Mouse (Mus musculus) brown adipose tissue, adult 24 weeks (tissue): Measurements from ENCODE around the gene Hs6st3. TPM values are rescaled to one million over a fixed set of nuclear protein-coding genes. Genes with fewer than 3 reads are reported as not detected.

Experiments used
- H3K27ac ChIP-seq: fragments of 200-500 bp; replicated peaks from 2 replicates; pipeline ENCODE4 v1.5.1; 2012; ENCODE audit warnings: low read depth, mild to moderate bottlenecking, low read length
- H3K4me1 ChIP-seq: fragments of 200-500 bp; 2 replicates; pipeline ENCODE4 v1.6.1; 2012; ENCODE audit warnings: low read length, mixed read lengths; ENCODE audit not compliant: control insufficient read depth, insufficient read depth, insufficient read length
- H3K4me3 ChIP-seq: fragments of 200-500 bp; 2 replicates; pipeline ENCODE4 v1.5.1; 2012; ENCODE audit warnings: low read depth, mild to moderate bottlenecking, low read length, moderate library complexity; ENCODE audit not compliant: insufficient read depth
- polyA plus RNA-seq: library from polyadenylated mRNA; stranded (reverse); fragments of >200 nt; gene quantifications from 2 replicates; pipeline ENCODE4 v1.2.4, GENCODE M21; 2012; ENCODE audit not compliant: missing spikeins, insufficient read depth, insufficient read length

Gene Hs6st3
- polyA plus RNA-seq, 1 experiment, result not detected

DNA sequence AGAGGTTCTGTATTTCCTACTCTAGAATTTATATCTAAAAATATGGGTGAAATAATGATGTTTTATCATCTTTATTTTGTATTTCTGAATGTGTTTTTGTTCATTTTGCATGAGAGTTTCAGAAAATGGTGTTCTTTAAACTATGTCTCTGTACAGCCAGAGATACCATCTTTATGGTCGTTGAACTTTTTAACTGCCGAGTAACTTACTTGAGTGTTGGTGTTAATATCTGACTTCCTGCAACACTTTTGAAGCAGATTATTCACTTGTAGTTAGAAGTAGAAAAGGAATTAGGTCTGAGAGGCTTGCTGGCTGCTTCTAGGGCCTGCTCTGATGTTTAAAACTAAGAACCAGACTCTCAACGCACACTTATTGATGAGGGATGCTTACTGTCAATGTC, 576.6 kb downstream of the Hs6st3 start:
- H3K27ac ChIP-seq, result no peak overlapping the region
- H3K4me1 ChIP-seq, result no peaks in the 10 kb centered on the region
- no peak overlapping the region for H3K4me3 ChIP-seq

DNA sequence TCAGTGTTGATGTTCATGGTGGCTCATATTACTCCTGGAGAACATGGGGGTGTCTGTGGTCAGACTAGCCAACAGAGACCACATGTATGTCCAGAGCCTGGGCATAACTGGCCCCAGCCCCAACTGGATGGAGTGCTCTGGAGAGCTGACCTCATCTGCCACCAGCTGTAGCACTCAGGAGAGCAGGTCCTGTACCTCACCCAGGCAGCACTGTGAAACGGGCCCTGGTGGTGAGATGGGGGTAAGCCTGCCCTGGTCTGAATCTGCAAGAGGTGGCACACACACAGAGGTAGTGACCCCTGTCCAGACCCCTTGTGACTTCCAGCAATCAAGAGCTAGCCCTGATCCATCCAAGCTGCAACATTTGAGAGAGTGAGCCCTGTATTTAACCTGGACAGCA, 579.2 kb downstream of the Hs6st3 start:
- no peaks in the 10 kb centered on the region for H3K4me1 ChIP-seq
- H3K4me3 ChIP-seq, result no peak overlapping the region
- no peak overlapping the region for H3K27ac ChIP-seq

DNA sequence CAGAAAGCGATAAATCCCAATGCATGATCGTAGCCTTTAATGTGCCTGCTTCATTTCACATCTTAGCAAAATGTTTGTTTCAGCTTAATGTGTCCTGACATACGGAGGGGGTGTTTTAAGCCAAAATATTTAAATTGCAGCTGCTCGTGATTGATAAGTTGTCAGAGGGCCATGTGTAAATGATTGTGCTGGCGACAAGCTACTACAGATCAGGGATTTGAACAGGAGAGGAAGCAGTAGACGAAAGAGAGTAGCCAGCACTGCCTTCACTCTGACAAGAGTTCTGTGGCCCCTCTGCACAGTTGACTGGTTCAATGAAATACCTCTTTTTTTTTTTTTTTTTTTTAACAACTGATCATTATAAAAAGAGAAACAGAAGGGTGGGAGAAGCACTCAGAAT, 587.0 kb downstream of the Hs6st3 start:
- Histone ChIP-seq H3K4me3 (no peak overlapping the region), H3K4me1 (no peaks in the 10 kb centered on the region), H3K27ac (no peak overlapping the region)

DNA sequence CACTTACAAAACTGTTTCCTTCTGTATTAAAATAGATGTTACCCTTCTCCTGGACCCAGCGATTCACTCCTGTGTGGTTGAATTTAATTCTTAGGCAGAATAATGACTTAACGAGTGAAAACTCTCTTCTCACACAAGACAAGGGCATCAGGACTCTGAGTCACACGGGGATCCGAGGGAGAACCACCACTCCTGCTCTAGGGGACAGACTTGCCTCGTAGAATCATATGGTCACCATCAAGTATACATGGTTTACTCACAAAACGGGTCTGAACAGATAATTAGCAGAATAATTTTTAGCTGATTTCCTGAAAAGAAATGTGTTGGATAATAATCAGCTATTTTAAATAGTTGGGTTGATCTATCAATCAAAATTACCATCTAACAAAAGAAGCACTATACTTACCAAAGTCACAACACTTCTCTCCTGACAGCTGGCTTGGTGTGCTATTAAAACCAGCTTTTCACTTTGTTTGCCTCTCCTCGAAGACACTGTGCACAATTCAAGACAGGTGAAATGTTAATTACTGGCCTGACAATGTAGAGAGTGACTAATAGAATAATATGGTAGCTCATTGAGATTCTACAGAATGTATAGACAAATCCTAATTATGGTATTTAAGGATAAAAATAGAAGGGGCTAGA, 593.4 kb downstream of the Hs6st3 start:
- H3K4me3 ChIP-seq, result no peak overlapping the region
- no peak overlapping the region for H3K27ac ChIP-seq
- no peaks in the 10 kb centered on the region for H3K4me1 ChIP-seq

DNA sequence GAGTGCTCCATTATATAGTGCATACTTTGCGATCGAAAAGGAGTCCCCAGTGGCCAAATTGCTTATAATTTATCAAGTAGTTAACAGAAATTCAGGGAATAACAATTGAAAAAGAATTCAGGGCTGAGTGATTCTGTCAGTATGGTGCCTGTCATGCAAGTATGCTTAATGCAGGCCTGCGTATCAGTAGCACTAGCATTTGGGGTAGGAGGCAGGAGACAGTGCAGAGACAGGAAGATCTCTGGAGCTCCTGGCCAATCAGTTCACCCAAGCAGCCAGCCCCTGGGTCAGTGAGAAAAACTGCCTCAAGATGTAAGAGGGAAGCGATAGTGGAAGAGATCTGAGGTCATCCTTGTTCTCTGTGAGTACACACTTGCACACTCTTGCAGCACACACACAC, 594.1 kb downstream of the Hs6st3 start:
- H3K4me3 ChIP-seq, result no peak overlapping the region
- no peak overlapping the region for H3K27ac ChIP-seq
- no peaks in the 10 kb centered on the region for H3K4me1 ChIP-seq

DNA sequence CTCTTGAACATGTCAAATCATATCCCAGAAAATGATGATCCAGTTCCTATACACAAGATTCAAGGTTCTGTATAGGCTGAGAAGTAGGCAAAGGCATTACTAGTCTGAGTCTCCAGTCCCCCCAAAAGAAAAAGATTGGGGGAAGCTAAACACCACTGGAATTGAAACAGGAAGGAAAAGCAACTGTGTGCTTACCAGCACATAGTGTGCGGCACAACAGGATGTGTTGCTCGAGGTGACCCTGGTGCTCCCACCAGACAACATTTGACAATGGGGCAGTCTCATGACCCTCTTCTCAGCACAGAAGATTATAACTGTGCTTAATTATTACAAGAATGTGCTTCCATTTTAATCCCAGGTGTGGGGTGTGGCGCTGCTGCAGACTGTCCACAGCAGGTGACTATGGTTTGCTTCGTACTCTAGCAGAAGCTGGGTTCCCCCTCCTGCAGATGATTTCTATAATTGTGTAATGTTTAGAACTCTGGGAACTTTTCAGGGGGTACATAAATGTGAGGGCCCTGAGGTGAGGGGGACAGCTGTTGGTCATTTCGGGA, 599.3 kb downstream of the Hs6st3 start:
- Histone ChIP-seq H3K4me3 (no peak overlapping the region), H3K4me1 (no peaks in the 10 kb centered on the region), H3K27ac (no peak overlapping the region)

DNA sequence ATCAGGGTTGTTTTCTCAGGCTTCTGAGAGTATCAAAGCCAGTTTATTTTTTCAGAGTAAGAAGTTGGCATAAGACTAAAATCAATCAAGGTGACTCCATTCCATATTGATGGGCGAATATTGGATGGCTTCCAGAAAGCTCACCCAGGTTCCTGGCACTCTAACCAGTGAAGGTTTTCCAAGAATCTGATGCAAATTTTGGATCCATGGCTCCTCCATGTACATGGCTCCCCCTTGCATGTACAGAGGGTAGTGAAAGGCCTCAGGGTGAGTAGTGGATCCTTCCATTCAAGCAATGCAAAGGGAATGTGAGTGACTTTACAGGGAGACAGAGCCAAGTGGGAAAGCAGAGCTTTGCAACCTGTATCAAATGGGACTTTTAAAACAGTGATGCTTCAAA, 603.6 kb downstream of the Hs6st3 start:
- Histone ChIP-seq H3K4me1 (no peaks in the 10 kb centered on the region), H3K27ac (no peak overlapping the region), H3K4me3 (no peak overlapping the region)

DNA sequence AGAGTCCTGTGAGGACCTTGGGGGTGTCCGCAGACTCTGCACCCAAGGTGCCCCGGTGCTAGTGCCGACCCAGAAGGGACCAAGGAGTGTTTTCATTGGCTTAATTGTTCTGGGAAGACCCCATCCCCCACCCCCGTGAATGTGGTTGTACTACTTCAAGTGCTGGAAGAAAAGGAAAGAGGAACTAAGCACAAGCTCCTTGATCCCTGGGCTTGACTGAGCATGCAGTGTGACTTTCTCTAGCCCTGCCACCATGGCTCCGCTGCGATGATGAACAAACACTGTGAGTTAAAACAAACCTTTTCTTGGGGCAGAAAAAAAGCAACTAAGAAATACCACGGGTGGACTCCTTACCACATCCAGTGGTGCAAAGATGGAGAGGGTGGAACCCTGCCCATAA, 623.2 kb downstream of the Hs6st3 start:
- H3K27ac ChIP-seq, result no peak overlapping the region
- no peak overlapping the region for H3K4me3 ChIP-seq
- no peaks in the 10 kb centered on the region for H3K4me1 ChIP-seq

DNA sequence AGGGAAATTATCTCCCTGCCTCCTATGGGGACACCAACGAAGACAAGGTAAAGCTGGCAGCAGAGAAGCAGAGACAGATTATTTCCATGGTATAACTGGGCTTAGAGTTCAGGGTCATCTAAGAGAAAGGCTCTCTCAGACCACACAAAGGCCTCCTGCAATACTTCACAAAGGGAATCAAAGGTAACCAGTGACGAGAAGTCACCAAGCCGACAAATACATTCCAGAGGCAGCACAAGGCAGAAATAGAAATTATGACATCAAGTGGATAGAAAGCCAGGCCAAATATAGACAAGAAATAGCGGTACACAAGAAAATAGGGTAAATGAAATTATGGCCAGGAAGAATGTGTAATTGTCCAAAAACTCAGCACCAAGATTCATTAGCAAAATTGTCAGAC, 633.9 kb downstream of the Hs6st3 start:
- Histone ChIP-seq H3K4me1 (no peaks in the 10 kb centered on the region), H3K27ac (no peak overlapping the region), H3K4me3 (no peak overlapping the region)

DNA sequence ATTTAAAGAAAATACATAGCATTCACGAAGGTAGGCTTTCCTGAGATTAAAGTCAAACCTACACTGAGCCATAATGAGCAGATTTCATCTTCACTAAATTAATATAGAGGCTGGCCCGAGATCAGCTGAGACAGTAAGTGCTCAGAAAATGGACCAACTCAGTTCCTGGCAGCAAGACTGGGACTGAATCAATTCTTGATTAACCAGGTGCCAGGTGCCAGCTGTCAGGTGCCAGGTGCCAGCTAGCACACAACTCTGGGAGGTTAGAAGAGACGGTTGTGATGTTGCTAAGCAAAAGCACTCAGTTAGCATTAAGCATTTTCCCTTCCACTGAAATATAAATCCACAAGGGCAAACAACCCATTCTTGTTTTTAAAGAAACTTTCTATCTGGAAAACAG, 638.1 kb downstream of the Hs6st3 start:
- no peaks in the 10 kb centered on the region for H3K4me1 ChIP-seq
- H3K4me3 ChIP-seq, result no peak overlapping the region
- H3K27ac ChIP-seq, result no peak overlapping the region

DNA sequence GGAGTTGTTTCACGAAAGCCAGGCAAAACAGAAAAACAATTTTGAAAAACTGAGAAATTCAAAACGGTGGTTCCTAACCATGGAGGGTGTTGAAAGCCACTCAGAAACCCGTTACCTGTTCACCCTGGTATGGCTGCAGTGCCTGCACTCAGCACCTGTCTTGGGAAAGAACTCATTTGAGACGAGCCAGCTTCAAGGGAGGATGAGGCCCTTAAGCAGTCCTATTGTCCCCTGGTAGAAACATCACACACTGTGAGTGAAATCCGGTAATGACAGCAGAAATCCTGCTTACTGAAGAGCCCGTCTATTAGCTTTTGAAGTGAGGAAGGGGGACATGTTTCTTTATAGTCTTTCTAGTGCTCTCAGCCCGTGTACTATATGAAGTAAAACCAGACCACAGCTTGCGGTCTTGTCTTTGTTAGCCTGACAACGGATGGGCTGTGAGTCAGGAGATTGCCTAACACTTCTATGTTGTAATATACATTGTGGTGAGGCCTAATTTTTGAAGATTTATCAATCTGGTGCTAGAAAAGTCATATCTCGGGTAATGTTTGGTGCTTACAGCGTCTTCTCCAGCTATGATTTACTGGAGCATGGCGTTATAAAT, 641.9 kb downstream of the Hs6st3 start:
- Histone ChIP-seq H3K4me1 (no peaks in the 10 kb centered on the region), H3K27ac (no peak overlapping the region), H3K4me3 (no peak overlapping the region)

DNA sequence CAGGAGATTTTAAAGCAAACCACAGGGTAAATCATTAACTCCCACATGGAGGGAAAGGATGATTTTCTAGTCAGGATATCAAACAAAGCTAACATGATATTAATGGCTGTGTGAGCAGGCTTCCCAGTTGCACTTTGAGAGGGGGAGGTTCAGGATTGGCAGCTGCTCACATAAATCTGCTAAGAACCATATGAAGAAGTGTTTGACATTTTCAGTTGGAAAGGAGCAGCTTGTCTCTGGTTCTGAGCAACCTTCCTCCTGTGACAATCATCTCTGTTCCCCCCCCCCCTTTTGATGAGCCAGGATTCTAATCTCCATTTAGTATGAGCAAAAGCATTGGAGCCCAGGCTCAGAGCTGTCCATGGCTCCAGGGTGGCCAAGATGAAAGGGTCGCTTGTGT, 643.0 kb downstream of the Hs6st3 start:
- H3K4me3 ChIP-seq, result no peak overlapping the region
- H3K27ac ChIP-seq, result no peak overlapping the region
- H3K4me1 ChIP-seq, result no peaks in the 10 kb centered on the region

DNA sequence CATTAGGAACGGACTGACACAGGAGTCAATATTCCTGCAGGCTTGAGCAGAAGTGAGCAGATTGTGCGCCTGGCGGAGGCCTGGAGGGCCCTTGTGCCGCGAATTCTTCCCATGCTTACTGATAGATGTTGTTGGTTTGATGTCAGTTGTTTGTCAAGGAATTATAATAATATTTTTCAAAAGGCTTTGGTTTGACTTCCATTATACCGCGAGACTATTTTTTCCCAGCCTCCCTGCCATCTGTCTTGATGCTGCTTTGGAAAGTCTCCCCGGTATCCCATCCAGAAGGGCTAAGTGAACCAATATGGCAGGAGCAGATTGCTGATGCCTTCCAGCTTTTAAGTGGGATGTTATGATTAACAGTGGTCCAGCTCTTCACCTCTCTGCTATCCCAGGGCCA, 651.3 kb downstream of the Hs6st3 start:
- Histone ChIP-seq H3K27ac (no peak overlapping the region), H3K4me3 (no peak overlapping the region), H3K4me1 (no peaks in the 10 kb centered on the region)

DNA sequence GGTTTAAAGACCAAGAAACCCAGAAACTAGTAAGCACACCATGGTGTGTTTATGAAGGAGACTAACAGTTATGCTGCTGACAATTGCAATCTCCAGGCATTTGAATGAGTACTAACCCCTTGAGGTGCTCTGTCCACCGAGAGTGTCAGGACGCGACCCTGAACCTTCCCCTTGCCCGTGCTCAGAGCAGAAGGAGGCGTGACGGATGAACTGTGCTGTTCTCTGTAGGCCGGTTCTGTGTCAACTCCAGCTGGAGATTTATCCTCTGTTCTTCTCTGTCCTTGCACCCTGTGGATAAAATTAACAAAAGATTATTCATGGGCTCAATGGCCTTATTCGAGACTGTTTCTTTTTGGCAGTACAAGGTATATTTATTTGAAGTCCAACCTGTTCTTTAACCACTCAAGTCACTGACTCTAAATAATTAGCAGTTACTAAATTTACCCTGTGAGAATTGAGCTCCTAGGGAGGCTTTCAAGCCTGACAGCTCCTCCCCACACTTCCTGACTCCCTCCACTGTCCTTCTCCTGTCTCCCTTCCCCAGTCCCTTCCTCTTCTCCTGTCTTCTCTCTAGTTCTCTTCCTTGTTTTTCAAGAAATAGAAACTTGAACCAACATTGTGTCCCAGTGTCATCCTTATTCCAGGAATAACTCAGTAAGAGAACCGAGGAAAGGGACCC, 659.2 kb downstream of the Hs6st3 start:
- Histone ChIP-seq H3K27ac (no peak overlapping the region), H3K4me3 (no peak overlapping the region), H3K4me1 (no peaks in the 10 kb centered on the region)

DNA sequence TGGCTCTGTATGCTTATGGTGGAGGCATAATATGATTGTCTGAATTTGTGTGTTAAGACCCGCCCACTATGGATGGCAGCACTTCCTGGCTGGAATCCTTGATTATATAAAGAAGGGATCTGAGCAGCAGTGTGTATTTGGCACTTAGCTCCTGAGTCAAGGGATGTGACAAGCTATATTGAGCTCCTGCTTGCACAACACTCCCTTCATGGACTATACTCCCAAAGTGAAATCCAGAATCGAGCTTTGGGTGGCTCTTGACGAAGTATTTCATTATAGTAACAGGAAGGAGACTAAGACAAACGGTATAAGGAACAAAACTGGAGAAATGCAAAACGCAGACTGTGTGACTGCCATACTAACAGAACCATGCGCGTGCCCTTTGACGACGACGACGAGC, 660.4 kb downstream of the Hs6st3 start:
- Histone ChIP-seq H3K27ac (no peak overlapping the region), H3K4me1 (no peaks in the 10 kb centered on the region)

DNA sequence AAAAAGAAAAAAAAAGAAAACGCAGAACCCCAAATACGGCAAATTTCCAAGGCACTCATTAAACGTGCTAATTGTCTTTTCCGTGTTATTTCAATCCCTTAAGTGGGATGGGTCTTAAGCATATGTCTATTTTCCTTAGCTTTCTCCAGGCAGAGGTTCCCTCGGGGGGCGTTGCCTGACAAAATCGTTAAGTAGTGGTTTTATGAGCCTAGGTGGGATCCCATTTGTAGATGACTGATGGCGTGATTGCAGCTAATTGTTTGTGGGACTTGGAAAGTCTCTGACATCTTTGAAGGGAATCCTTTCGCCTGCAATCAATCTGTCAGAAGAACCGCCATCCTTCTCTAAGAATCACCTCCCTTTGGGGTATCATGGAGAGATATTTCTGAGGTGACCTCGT, 662.7 kb downstream of the Hs6st3 start:
- no peak overlapping the region for H3K27ac ChIP-seq
- H3K4me3 ChIP-seq, result no peak overlapping the region
- no peaks in the 10 kb centered on the region for H3K4me1 ChIP-seq

More for the DNA sequence above, 660.4 kb downstream of the Hs6st3 start:
- no peak overlapping the region for H3K4me3 ChIP-seq
